Mouse (Mus musculus) testis, postnatal 14 days (tissue): ENCODE measurements around the gene Rnf130.
A peak's percentile ranks its signal among the peaks of the same experiment; 100 is the strongest.
"Not testable (repeated sequence)": the region's sequence is repeated elsewhere in the genome, so short reads cannot be mapped to it uniquely, and the experiment has no call there.

Experiments used
- DNase-seq: peaks from one replicate; pipeline ENCODE4 v3.0.0; 2021; ENCODE audit warnings: low spot score

The Rnf130 gene

GRCm38 (mm10) chr11:50086211-50086610, 61.1 kb downstream of the Rnf130 start:
- no peak for DNase-seq

- no peak for DNase-seq
Measured at GRCm38 (mm10) chr11:50089840-50090239, 64.7 kb downstream of the Rnf130 start.

DNA sequence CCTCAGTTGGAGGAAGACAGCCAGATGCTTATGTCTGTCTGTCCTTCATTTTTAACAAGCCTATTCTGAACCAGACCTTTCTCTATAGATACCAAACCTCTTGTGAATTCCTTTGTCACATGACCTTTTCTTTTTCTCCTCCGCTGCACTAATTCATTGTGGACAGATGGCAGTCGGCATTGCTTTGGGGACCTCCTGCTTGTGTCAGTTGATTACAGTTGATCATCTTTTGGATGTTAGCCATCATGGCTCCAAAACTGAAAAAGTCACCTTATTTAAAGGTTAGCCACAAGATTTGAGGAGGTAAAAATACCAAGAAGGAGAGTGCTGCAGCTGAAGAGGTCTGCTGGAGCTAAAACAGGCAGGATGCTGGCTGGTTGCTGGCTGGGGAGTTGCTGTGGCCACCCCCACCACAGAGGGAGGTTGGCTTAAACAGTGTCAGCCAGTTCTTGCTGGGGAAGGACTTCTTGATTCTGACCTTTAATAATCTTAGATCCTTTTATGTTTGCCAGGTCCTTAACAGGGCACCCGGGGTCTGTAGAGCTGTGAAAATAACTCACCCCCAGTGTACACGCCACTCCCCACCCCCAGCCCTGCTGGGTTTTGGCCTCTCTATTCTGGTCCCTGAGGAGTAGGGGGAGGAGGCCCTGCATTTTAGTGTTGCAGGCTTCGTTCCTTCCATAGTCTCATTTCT, 66.0 kb downstream of the Rnf130 start:
- DNase-seq, result no peak

- no peak for DNase-seq
Measured at GRCm38 (mm10) chr11:50091681-50092080, 66.5 kb downstream of the Rnf130 start.

GRCm38 (mm10) chr11:50095661-50096060, 70.5 kb downstream of the Rnf130 start:
- no peak for DNase-seq

- DNase-seq, result no peak
Measured at GRCm38 (mm10) chr11:50097091-50097490, 71.9 kb downstream of the Rnf130 start.

DNA sequence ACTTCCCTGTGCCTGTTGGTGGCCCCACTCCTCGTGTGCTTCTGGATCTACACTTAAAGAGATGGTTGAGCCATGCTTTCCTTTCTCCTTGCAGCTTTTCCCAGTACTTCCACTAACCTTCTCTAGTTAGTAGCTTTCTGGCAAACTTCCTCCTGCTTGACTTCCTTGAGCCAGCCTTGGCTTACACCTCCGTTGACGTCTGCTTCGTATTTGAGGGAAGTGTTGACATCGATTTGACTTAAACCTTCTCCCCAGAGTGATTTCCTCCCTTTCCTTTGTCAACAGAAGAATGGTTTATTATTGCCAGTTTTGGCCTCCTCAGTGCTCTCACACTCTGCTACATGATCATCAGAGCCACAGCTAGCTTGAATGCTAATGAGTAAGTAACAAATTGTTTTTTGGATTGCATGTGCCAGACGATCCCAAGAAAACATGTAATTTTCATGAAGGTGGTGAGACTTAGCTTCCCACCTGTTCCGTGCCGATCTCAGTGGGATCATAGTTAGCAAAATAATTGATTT, 73.9 kb downstream of the Rnf130 start:
- no peak for DNase-seq

DNA sequence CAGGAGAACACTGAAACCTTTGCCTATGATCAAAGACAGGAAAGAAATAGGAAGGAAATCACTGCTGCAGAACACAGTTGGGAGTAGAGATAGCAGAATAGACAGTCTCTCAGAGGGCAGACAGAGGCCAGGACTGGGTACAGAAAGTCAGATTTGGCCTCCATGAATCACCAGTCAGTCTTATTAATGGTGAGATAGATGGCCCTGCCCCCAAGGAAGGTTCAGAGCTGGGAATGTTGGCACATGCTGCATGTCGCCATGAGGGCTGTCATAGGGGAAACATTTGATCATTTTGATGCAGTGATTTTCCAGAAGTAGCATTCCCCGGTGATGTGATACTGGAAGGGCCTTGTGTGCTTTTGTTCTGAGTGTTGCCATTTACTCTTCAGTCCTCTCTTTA, 74.5 kb downstream of the Rnf130 start:
- no peak for DNase-seq

- no peak for DNase-seq
Measured at GRCm38 (mm10) chr11:50100548-50101307, 75.6 kb downstream of the Rnf130 start.

GRCm38 (mm10) chr11:50101962-50102361, 76.8 kb downstream of the Rnf130 start:
- DNase-seq, result not testable (repeated sequence)

- no peak for DNase-seq
Measured at GRCm38 (mm10) chr11:50104016-50104415, 78.9 kb downstream of the Rnf130 start.

DNA sequence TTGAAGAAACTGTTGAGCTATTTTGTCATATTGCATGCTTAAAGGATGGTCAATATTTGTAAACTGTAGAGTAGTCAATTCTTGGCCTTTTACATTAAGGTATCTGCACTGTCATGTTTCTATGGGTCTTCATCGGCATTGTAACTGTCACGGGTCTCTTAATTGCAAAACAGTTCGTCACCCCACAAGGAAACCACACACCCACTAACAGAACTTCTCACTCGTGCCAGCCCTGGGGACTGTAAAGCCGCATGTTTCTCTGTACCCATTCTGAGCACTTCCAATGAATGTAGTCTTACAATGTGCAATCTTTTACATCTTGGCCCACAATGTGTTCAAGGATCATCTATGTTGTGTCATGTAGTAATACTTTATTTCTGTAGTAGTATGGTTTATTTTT, 80.1 kb downstream of the Rnf130 start:
- no peak for DNase-seq

- no peak for DNase-seq
Measured at GRCm38 (mm10) chr11:50106024-50106423, 80.9 kb downstream of the Rnf130 start.

- DNase-seq, result no peak
Measured at GRCm38 (mm10) chr11:50108823-50109244, 83.7 kb downstream of the Rnf130 start.

DNA sequence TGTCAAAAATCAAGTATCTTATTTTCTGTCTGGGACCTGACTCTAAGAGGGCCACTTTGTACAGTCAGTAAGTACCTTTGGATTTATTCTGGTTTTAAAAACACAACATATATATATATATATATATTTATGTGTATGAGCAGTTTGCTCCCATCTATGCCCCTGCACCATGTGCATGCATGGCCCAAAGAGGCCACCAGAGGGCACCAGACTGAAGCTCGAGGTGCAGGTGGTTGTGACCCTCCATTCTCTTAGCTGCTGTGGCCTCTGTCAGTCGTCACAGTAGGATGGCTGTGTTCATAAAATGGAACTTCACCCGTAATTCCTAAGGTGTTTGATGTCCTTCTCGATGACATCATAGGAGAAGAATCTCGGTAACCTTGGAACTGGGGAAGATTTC, 89.2 kb downstream of the Rnf130 start:
- DNase-seq, result peak; percentile 52

DNA sequence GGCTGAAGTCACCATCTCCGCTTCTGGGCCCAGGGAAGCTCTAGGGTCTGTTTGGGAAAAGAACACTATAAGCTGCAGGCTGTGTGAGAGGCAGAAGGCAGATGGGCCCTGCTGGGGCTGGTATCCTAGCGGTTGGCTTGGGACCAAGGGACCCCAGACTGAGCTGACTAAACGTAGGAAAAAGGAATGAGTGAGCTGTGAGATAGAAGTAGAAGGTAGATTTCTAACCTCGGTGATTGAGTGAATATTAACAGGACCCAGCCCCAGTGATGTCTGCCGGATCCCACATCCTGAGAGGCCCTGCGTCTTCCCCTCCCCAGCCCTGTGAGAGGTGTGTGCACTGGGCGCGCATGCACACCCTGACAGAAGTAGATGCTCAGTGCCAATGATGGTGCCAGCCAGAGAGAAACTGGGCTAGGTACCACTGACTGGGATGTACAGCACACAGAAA, 97.5 kb downstream of the Rnf130 start:
- no peak for DNase-seq

DNA sequence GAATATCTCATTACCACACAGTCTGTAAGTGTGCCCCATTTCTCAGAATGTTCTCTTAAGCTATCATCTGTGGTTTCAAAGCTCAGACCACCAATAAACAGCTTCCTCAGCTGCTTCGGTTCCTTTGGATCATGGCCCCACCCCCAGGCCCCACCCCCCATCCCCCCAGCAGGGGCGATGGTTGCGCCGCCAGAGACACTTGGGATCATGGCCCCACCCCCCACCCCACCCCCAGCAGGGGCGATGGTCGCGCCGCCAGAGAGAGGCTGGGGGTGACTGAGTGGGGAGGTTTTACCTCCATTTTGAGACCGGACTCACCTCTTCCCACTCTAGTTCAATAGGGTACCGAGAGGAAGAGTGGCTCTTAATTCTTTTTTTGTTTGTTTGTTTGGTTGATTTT, 102.6 kb downstream of the Rnf130 start:
- DNase-seq, result no peak

GRCm38 (mm10) chr11:50130811-50131766, 105.9 kb downstream of the Rnf130 start, which contains the start of gene Tbc1d9b:
Tbc1d9b (plus strand) TSS chr11:50131396.
- DNase-seq, result peak; percentile 90

DNA sequence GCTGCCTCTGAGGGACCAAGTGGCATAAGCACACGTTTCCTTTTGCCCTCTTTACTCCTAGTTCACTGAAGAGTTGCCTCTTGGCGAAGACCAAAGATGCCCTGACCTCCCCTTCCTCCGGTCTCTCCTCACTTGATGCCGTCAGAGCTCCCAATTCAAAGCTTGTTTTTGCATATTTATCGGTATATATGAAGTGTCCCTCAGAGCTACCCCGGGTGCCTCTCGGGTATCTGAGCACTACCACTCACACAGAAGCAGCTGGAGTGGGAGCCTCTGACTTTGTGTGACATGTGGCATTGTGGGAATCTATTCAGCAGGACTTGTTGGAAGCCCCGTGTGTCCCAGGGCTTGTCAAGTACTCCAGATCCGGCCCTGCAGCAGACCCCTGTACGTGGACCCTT, 106.7 kb downstream of the Rnf130 start:
- DNase-seq, result no peak

DNA sequence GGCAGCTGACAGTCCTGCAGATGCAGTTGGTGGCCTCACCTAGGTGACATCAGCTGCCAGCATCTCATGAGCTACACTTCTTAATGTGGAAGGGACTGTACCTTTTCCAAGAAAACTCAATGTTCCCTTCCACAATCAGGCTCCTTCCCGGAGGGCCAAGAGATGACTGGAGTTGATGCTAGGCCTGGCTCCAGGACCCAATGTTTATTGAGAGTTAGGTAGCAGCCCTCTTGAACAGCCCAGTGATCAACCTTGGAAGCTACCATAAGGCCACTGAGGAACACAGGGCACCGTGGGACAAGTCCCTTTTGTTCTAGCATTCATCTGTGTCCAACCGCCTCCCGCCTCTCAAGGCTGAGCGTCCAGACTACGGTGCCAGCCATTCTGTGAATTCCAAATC, 107.1 kb downstream of the Rnf130 start:
- DNase-seq, result peak; percentile 53

- DNase-seq, result no peak
Measured at GRCm38 (mm10) chr11:50134136-50134859, 109.2 kb downstream of the Rnf130 start.
